Mouse (Mus musculus) heart, embryonic 13.5 days (tissue): Measurements from ENCODE around the gene Lcn6. TPM values are rescaled to one million over a fixed set of nuclear protein-coding genes. Genes with fewer than 3 reads are reported as not detected.
"Not testable (repeated sequence)": the region's sequence is repeated elsewhere in the genome, so short reads cannot be mapped to it uniquely, and the experiment has no call there.

ENCODE experiments used
- ATAC-seq: fragments of 200-750 bp; cut with Nextera tagmentation; 2 replicates; pipeline ENCODE4 v1.8.0; 2017; ENCODE audit warnings: moderate TSS enrichment; ENCODE audit not compliant: insufficient number of reproducible peaks, low FRiP score, low TSS enrichment; ENCODE audit errors: extremely low read depth
- H3K27ac ChIP-seq: fragments of 300-500 bp; sonication (generic); replicated peaks from 2 replicates; pipeline ENCODE4 v1.5.1; 2015; ENCODE audit warnings: moderate library complexity, mild to moderate bottlenecking, inconsistent platforms
- H3K27me3 ChIP-seq: fragments of 300-500 bp; sonication (generic); replicated peaks from 2 replicates; pipeline ENCODE4 v1.6.1; 2015; ENCODE audit warnings: mild to moderate bottlenecking, inconsistent platforms
- H3K36me3 ChIP-seq: fragments of 300-500 bp; sonication (generic); 2 replicates; pipeline ENCODE4 v1.6.1; 2015; ENCODE audit warnings: mild to moderate bottlenecking, inconsistent platforms
- H3K4me1 ChIP-seq: fragments of 300-500 bp; sonication (generic); 2 replicates; pipeline ENCODE4 v1.6.1; 2015; ENCODE audit warnings: inconsistent platforms
- H3K4me2 ChIP-seq: fragments of 300-500 bp; sonication (generic); 2 replicates; pipeline ENCODE4 v1.6.1; 2015; ENCODE audit warnings: inconsistent platforms, mild to moderate bottlenecking, moderate library complexity
- H3K4me3 ChIP-seq: fragments of 300-500 bp; sonication (generic); 2 replicates; pipeline ENCODE4 v1.5.1; 2015; ENCODE audit warnings: moderate library complexity, mild to moderate bottlenecking, inconsistent platforms
- H3K9ac ChIP-seq: fragments of 300-500 bp; sonication (generic); 2 replicates; pipeline ENCODE4 v1.6.1; 2015; ENCODE audit warnings: inconsistent platforms, mild to moderate bottlenecking, moderate library complexity
- H3K9me3 ChIP-seq: fragments of 300-500 bp; sonication (generic); 2 replicates; pipeline ENCODE4 v1.6.1; 2016; ENCODE audit warnings: inconsistent platforms
- WGBS: fragments of 180-500 bp; shearing (Covaris S2); methylation state at CpG from one replicate; pipeline ENCODE4 v1.1.7; 2015; ENCODE audit warnings: mixed read lengths; 5-methylcytosine and 5-hydroxymethylcytosine counted together
- polyA plus RNA-seq: library from polyadenylated mRNA; unstranded; fragments of >200 nt; fragmentation: Nextera tagmentation; extraction: Ambion mirVana; gene quantifications from 2 replicates; pipeline ENCODE4 v1.2.1, GENCODE M21; 2015

The Lcn6 gene
- polyA plus RNA-seq, 1 experiment from 2014 or later: not detected

DNA sequence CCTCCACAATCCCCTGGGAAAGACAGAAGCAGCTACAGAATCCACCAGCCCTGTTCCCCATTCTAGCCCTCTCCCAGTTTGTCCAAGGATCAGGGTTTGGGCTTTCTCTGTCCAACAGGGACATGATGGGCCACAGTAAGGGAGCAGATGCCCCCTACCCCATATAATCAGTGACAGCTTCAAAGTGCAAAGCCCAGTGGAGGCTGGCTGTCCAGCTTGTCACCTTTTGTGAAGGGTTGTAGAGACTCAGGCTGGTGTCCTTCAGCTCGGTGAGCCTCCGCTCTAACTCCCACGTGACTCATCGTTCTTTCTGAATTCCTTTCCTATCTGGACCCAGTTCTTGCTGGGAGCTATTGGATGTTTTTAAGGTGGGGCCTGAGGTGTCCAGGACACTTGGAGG, 27.1 kb downstream of the Lcn6 start:
- H3K4me3 ChIP-seq: no peak overlapping the region
- H3K27ac ChIP-seq: no peak overlapping the region
- no peak overlapping the region for H3K9ac ChIP-seq
- no peak overlapping the region for H3K4me2 ChIP-seq
- no peaks in the 10 kb centered on the region for H3K9me3 ChIP-seq
- ATAC-seq: no peak
- peaks cover 14% of the 10 kb centered on the region for H3K4me1 ChIP-seq
- H3K36me3 ChIP-seq: no peaks in the 10 kb centered on the region
- H3K27me3 ChIP-seq: no peaks in the 10 kb centered on the region
- WGBS: 42% methylated on average over 4 of the region's 4 CpGs

DNA sequence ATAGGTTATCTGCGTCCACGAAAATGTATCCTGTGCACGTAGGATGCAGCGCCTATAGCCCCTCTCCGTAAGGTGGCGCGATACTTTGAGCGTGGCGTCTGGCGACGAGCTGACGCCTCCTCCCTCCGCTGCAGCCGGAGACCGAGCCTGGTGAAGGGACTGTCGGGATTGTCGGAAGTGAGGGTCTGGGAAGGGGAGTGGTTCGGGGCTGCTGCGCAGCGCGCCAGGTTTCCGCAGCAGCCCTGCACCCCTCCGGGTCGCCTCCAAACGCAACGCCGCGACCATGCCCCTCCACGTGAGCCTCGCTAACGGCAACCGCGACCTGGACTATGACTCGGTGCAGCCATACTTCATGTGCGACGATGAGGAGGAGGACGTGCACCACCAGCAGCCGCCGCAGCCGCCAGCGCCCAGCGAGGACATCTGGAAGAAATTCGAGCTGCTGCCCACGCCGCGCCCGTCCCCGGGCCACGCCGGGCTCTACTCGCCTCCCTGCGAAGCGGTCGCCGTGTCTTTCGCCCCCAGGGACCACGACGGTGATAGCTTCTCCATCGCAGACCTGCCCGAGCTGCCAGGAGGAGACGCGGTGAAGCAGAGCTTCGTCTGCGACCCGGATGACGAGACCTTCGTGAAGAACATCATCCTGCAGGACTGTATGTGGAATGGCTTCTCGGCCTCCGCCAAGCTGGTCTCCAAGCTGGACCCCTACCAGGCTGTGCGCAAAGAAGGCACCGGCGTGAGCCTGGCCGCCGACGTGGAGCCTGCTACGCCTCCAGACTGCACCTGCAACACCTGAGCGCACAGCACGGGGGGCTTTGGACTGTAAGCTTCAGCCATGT, 30.3 kb downstream of the Lcn6 start, which contains the start of gene Bmyc:
TSS of gene Bmyc (plus strand) at position 97 of the 839 bp plus-strand sequence.
- H3K4me2 ChIP-seq: peak within 1 kb of the TSS; percentile 97
- peaks cover 14% of the 10 kb centered on the region for H3K4me1 ChIP-seq
- peak within 1 kb of the TSS; percentile 81 for H3K4me3 ChIP-seq
- no peaks in the 10 kb centered on the region for H3K9me3 ChIP-seq
- H3K27ac ChIP-seq: peak within 1 kb of the TSS; percentile 70
- WGBS: under 1% methylated on average over 78 of the region's 78 CpGs
- H3K27me3 ChIP-seq: no peaks in the 10 kb centered on the region
- ATAC-seq: peak; percentile 71; the same call in 1 of the 2 replicates
- no peaks in the 10 kb centered on the region for H3K36me3 ChIP-seq
- peak within 1 kb of the TSS; percentile 91 for H3K9ac ChIP-seq

DNA sequence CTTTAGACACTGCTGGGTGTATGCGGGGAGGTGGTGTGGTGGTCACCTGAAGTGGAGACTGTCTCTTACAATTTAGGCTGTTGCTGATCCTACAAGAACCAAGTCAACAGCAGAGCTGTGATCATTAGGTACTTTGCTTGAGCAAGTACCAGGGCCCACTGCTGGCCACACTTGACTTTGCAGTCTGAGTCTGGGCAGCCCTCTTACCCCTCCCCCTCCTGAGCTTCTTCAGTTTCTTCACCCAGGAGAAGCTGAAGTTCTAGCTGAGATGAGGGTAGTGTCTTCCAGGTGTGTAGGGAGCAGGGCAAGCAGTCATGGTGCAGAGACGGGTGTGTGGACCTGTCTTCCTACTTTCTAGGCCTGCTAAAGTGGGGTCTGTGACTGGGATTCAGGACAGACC, 31.5 kb downstream of the Lcn6 start:
- H3K4me2 ChIP-seq: peak overlapping the region; percentile 97
- no peaks in the 10 kb centered on the region for H3K27me3 ChIP-seq
- no peaks in the 10 kb centered on the region for H3K9me3 ChIP-seq
- ATAC-seq: no peak
- no peak overlapping the region for H3K27ac ChIP-seq
- 0 out of 2 replicates have a peak overlapping the region, but pooled peaks have one; percentile 8 for H3K4me3 ChIP-seq
- 65% methylated on average over 2 of the region's 2 CpGs for WGBS
- no peaks in the 10 kb centered on the region for H3K36me3 ChIP-seq
- peaks cover 14% of the 10 kb centered on the region for H3K4me1 ChIP-seq
- no peak overlapping the region; the same call in 1 of the 2 replicates for H3K9ac ChIP-seq

DNA sequence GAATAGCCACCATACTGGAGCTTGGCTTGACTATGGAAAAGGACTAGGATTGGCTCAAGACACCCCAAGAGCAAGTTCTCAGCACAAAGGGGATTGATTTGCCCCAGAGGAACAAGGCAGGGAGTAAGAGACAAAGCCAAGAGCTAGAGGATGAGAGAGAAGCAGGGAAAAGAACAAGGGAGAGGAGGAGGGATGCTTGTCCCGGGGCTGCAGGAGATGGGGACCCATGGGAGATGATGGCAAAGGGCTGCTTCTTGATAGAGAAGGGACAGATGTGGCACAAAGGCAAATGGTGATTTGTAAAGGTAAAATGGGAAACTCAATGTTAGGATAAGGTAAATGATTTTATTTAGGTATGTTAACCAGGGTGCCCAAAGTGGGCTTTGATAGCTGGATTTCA, 32.5 kb downstream of the Lcn6 start:
- H3K4me3 ChIP-seq, H3K27ac ChIP-seq, ATAC-seq, H3K9ac ChIP-seq, H3K36me3 ChIP-seq, H3K4me2 ChIP-seq, H3K27me3 ChIP-seq, H3K9me3 ChIP-seq: not testable (repeated sequence)
- WGBS: 82% methylated on average over 1 of the region's 1 CpGs
- H3K4me1 ChIP-seq: peaks cover 10% of the 10 kb centered on the region

DNA sequence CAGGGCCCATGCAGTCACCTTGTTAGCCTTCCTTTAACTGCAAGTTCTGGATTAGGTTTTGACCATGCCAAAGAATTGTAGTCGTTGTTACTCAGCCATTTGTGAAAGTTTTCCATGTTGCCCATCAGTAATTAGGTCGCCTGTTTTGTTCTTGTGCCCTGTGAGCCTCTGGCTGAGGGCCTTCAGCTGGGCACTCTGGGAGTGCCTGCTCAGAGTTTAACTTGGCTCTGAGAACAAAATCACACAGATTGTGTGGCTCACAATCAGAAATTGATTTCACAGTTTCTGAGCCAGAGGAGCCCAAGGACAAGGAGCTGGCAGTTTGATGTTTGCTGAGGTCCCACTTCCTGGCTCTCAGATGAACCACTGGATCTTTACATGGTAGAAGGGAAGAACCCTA, 33.2 kb downstream of the Lcn6 start:
- H3K27ac ChIP-seq, H3K4me1 ChIP-seq, H3K4me2 ChIP-seq, H3K9me3 ChIP-seq, ATAC-seq, H3K4me3 ChIP-seq, H3K36me3 ChIP-seq, H3K9ac ChIP-seq, H3K27me3 ChIP-seq: not testable (repeated sequence)
- 71% methylated on average over 2 of the region's 2 CpGs for WGBS

DNA sequence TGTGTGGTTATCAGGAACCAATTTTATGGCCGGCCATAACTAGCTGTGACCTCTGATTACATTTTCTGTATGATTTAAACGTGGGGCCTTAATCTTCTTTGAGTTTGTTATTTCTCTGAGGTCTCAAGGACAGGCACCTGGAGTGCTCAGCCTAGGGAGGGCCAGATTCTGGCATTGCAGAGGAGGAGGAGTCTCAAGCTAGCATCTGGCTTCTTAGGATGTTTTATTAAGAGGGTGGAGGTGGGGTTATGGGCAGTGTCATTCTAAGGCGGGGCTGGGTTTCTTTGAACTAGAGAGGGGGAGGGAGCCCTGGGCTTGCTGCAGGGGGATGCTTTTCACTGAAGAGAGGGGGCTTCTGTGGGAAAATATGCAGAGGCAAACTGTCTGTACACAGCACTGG, 35.1 kb downstream of the Lcn6 start:
- not testable (repeated sequence) for H3K4me1 ChIP-seq, H3K27me3 ChIP-seq, ATAC-seq, H3K36me3 ChIP-seq, H3K9me3 ChIP-seq, H3K4me3 ChIP-seq, H3K9ac ChIP-seq, H3K27ac ChIP-seq, H3K4me2 ChIP-seq
- 29% methylated on average over 3 of the region's 3 CpGs for WGBS

DNA sequence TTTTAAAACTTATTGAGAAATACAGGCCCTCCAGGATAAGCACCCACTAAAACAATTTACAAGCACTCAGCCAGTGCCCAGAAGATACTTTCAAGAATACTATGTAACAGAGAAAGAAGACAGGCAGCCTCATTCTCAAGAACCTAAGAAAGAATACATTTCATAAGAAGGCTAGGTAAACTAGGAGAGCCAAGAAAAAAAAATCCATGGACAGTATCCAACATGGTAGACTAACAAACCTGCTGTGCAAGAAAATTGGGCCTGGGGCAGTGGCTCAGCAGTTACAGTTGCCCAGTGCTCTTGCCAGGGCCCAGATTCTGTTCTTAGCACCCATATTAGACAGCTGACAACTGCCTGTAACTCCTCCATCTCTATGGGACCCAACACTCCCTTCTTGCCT, 40.6 kb downstream of the Lcn6 start:
- Histone ChIP-seq H3K4me2 (no peak overlapping the region), H3K4me3 (no peak overlapping the region), H3K9me3 (peaks cover 5% of the 10 kb centered on the region; the same call in 1 of the 2 replicates), H3K36me3 (no peaks in the 10 kb centered on the region), H3K27me3 (no peaks in the 10 kb centered on the region), H3K27ac (no peak overlapping the region), H3K4me1 (no peaks in the 10 kb centered on the region), H3K9ac (no peak overlapping the region)
- ATAC-seq: no peak

Other genes with a start within 250 kb of the Lcn6 start
- gene Abca2, start 248.1 kb upstream of the Lcn6 start, polyA plus RNA-seq: 2.7 and 3.2 TPM in 2 replicates
- 1.8 and 2.5 TPM in 2 replicates for gene Clic3, start 219.9 kb upstream of the Lcn6 start, polyA plus RNA-seq
- gene Paxx, start 215.7 kb upstream of the Lcn6 start, polyA plus RNA-seq: 25.6 and 25.7 TPM in 2 replicates
- gene Ptgds, start 206.7 kb upstream of the Lcn6 start, polyA plus RNA-seq: 19.8 and 20.7 TPM in 2 replicates
- not detected in 2 replicates for gene Lcn12, start 182.9 kb upstream of the Lcn6 start, polyA plus RNA-seq
- gene Fbxw5, start 176.0 kb upstream of the Lcn6 start, polyA plus RNA-seq: 73.8 and 83.9 TPM in 2 replicates
- 3.1 and 3.5 TPM in 2 replicates for gene C8g, start 175.1 kb upstream of the Lcn6 start, polyA plus RNA-seq
- gene Traf2, start 129.8 kb upstream of the Lcn6 start, polyA plus RNA-seq: 21.0 and 22.9 TPM in 2 replicates
- gene Edf1, start 118.9 kb upstream of the Lcn6 start, polyA plus RNA-seq: 277 and 302 TPM in 2 replicates
- gene Mamdc4, start 101.9 kb upstream of the Lcn6 start, polyA plus RNA-seq: 4.6 and 7.3 TPM in 2 replicates
- gene Phpt1, start 101.6 kb upstream of the Lcn6 start, polyA plus RNA-seq: 177 and 199 TPM in 2 replicates
- gene Ajm1, start 95.0 kb upstream of the Lcn6 start, polyA plus RNA-seq: 0.14 and 0.27 TPM in 2 replicates
- 42.9 and 47.6 TPM in 2 replicates for gene Rabl6, start 68.3 kb upstream of the Lcn6 start, polyA plus RNA-seq
- gene Ccdc183, start 59.1 kb upstream of the Lcn6 start, polyA plus RNA-seq: 0.11 and 0.13 TPM in 2 replicates
- 20.3 and 20.4 TPM in 2 replicates for gene Tmem141, start 54.8 kb upstream of the Lcn6 start, polyA plus RNA-seq
- gene Fcna, start 48.8 kb upstream of the Lcn6 start, polyA plus RNA-seq: 2.3 and 2.6 TPM in 2 replicates
- gene Lcn8, start 23.7 kb upstream of the Lcn6 start, polyA plus RNA-seq: not detected in 2 replicates
- gene Lcn5, start 18.8 kb upstream of the Lcn6 start, polyA plus RNA-seq: not detected in 2 replicates
- not detected in 2 replicates for gene Lcn10, start 5.9 kb downstream of the Lcn6 start, polyA plus RNA-seq
- gene Obp2a, start 23.3 kb downstream of the Lcn6 start, polyA plus RNA-seq: not detected in 2 replicates
- gene Bmyc, start 30.0 kb downstream of the Lcn6 start, polyA plus RNA-seq: 47.0 and 47.6 TPM in 2 replicates
- not detected in 2 replicates for gene Obp2b, start 60.2 kb downstream of the Lcn6 start, polyA plus RNA-seq
- not detected in 2 replicates for gene Lcn3, start 88.8 kb downstream of the Lcn6 start, polyA plus RNA-seq
- gene Lcn11, start 100.2 kb downstream of the Lcn6 start, polyA plus RNA-seq: not detected in 2 replicates
- gene Gm13539, start 105.5 kb downstream of the Lcn6 start, polyA plus RNA-seq: not detected in 2 replicates
- not detected in 2 replicates for gene Glt6d1, start 139.1 kb downstream of the Lcn6 start, polyA plus RNA-seq
- gene Lcn9, start 146.4 kb downstream of the Lcn6 start, polyA plus RNA-seq: not detected in 2 replicates
- not detected in 2 replicates for gene Sohlh1, start 170.5 kb downstream of the Lcn6 start, polyA plus RNA-seq
- 0.07 and 0.11 TPM in 2 replicates for gene Kcnt1, start 186.9 kb downstream of the Lcn6 start, polyA plus RNA-seq